Mouse (Mus musculus) hindbrain, embryonic 16.5 days (tissue): ENCODE results near the gene Lnpep. TPM values are rescaled to one million over a fixed set of nuclear protein-coding genes. Genes with fewer than 3 reads are reported as not detected.
A peak's percentile ranks its signal among the peaks of the same experiment; 100 is the strongest.

Experiments
- ATAC-seq: fragments of 200-750 bp; cut with Nextera tagmentation; 2 replicates; pipeline ENCODE4 v1.8.0; 2017; ENCODE audit warnings: moderate TSS enrichment, moderate library complexity
- H3K27ac ChIP-seq: fragments of 300-500 bp; sonication (generic); 2 replicates; pipeline ENCODE4 v1.5.1; 2014; ENCODE audit warnings: low read depth, mild to moderate bottlenecking, control low read depth, low read length, moderate library complexity
- H3K27me3 ChIP-seq: fragments of 300-500 bp; sonication (generic); replicated peaks from 2 replicates; pipeline ENCODE4 v1.6.1; 2014; ENCODE audit warnings: low read length; ENCODE audit not compliant: control insufficient read depth, insufficient read depth
- H3K36me3 ChIP-seq: fragments of 300-500 bp; sonication (generic); 2 replicates; pipeline ENCODE4 v1.6.1; 2014; ENCODE audit warnings: mild to moderate bottlenecking, low read length, moderate library complexity, mixed read lengths; ENCODE audit not compliant: control insufficient read depth, insufficient read depth
- H3K4me1 ChIP-seq: fragments of 300-500 bp; sonication (generic); 2 replicates; pipeline ENCODE4 v1.6.1; 2014; ENCODE audit warnings: low read depth, low read length; ENCODE audit not compliant: control insufficient read depth, insufficient read depth
- H3K4me2 ChIP-seq: fragments of 300-500 bp; sonication (generic); 2 replicates; pipeline ENCODE4 v1.6.1; 2014; ENCODE audit warnings: mild to moderate bottlenecking, low read length, control low read depth, moderate library complexity
- H3K4me3 ChIP-seq: fragments of 300-500 bp; sonication (generic); 2 replicates; pipeline ENCODE4 v1.5.1; 2014; ENCODE audit warnings: mild to moderate bottlenecking, low read length, control low read depth, moderate library complexity
- H3K9ac ChIP-seq: fragments of 300-500 bp; sonication (generic); 2 replicates; pipeline ENCODE4 v1.6.1; 2014; ENCODE audit warnings: low read depth, mild to moderate bottlenecking, control low read depth, low read length, moderate library complexity
- H3K9me3 ChIP-seq: fragments of 300-500 bp; sonication (generic); 2 replicates; pipeline ENCODE4 v1.6.1; 2014; ENCODE audit warnings: mild to moderate bottlenecking, low read length, moderate library complexity; ENCODE audit not compliant: control insufficient read depth
- WGBS: fragments of 180-500 bp; shearing (Covaris S2); extraction: QIAGEN DNeasy Blood & Tissue Kit; methylation state at CpG from one replicate; pipeline ENCODE4 v1.1.7; 2014; 5-methylcytosine and 5-hydroxymethylcytosine counted together
- polyA plus RNA-seq: library from polyadenylated mRNA; unstranded; fragments of >200 nt; fragmentation: Nextera tagmentation; extraction: Ambion mirVana; gene quantifications from 2 replicates; pipeline ENCODE4 v1.2.1, GENCODE M21; 2015

Lnpep gene
- polyA plus RNA-seq, 1 experiment from 2014 or later: 7.5 TPM

- H3K4me2 ChIP-seq: no peak overlapping the region
- WGBS: 69% methylated on average over 12 of the region's 15 CpGs
- H3K27me3 ChIP-seq: no peaks in the 10 kb centered on the region
- H3K27ac ChIP-seq: no peak overlapping the region
- no peaks in the 10 kb centered on the region for H3K4me1 ChIP-seq
- H3K9me3 ChIP-seq: no peaks in the 10 kb centered on the region
- H3K4me3 ChIP-seq: no peak overlapping the region
- H3K36me3 ChIP-seq: no peaks in the 10 kb centered on the region
- H3K9ac ChIP-seq: no peak overlapping the region
- no peak for ATAC-seq
These were observed 133.8 kb downstream of the Lnpep start for GRCm38 (mm10) chr17:17490820-17491621.

- peak; percentile 65; the same call in 1 of the 2 replicates for ATAC-seq
- 65% methylated on average over 2 of the region's 2 CpGs for WGBS
These were observed 139.1 kb downstream of the Lnpep start for GRCm38 (mm10) chr17:17485789-17486188.

More at GRCm38 (mm10) chr17:17485789-17486188, 139.1 kb downstream of the Lnpep start:
- Histone ChIP-seq H3K36me3 (no peaks in the 10 kb centered on the region), H3K4me2 (no peak overlapping the region), H3K4me1 (no peaks in the 10 kb centered on the region), H3K27me3 (no peaks in the 10 kb centered on the region), H3K27ac (no peak overlapping the region), H3K9ac (no peak overlapping the region), H3K9me3 (no peaks in the 10 kb centered on the region), H3K4me3 (no peak overlapping the region)

Other genes with a start within 250 kb of the Lnpep start
- 7.8 and 10.1 TPM in 2 replicates for gene Lix1, start 222.4 kb downstream of the Lnpep start, polyA plus RNA-seq
- gene Vmn2r90, start 78.7 kb upstream of the Lnpep start, polyA plus RNA-seq: not detected in 2 replicates
- gene Spaca6, start 202.1 kb upstream of the Lnpep start, polyA plus RNA-seq: 24.4 and 24.6 TPM in 2 replicates
- gene Has1, start 230.2 kb upstream of the Lnpep start, polyA plus RNA-seq: 1.7 TPM in 2 replicates